Mouse (Mus musculus): Measurements from ENCODE around the gene Rtl10.

DNA sequence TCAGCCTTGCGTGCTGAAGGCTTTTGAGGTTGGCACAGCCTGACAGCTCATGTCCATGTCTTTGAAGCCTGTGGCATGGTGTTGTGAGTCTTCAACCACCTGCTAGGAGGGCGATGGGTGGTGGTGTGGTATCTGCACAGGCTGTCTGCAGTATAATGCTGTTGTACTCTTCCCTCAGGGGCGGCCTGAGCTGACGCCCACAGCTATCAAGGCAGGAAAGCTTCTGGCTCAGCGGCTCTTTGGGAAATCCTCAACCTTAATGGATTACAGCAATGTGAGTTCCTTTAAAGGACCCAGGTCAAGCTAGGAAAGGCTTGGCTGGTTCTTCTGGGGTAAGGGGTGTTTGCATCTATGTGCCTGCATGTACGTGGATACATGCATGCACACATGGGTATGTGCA lies 26.7 kb upstream of the Rtl10 start:
- TF ChIP-seq POLR2A (IDR thresholded peaks at IDR 0.05; ENCODE audit: insufficient read depth, low read length) = no peak
- TF ChIP-seq CTCF (IDR thresholded peaks at IDR 0.05; ENCODE audit: low read depth, low read length) = no peak
